Mouse (Mus musculus): ENCODE data around the gene Arhgdib. TPM values are rescaled to one million over a fixed set of nuclear protein-coding genes. Genes with fewer than 3 reads are reported as not detected.

Arhgdib gene
- polyA plus RNA-seq, 1 experiment from 2014 or later = 6.9 TPM

- Histone ChIP-seq H3K27ac (ENCODE audit: low read depth, low read length) (no peak overlapping the region), H3K36me3 (ENCODE audit: control insufficient read depth, insufficient read depth, low read length) (no peaks in the 10 kb centered on the region), H3K9me3 (ENCODE audit: control insufficient read depth, low read length) (no peaks in the 10 kb centered on the region), H3K4me1 (ENCODE audit: control insufficient read depth, insufficient read depth, low read length) (no peaks in the 10 kb centered on the region), H3K27me3 (ENCODE audit: control insufficient read depth, insufficient read depth, low read length) (no peaks in the 10 kb centered on the region), H3K9ac (replicated peaks; ENCODE audit: low read depth, low read length) (no peak overlapping the region), H3K4me2 (ENCODE audit: low read depth, low read length) (no peak overlapping the region), H3K4me3 (ENCODE audit: low read depth, low read length) (no peak overlapping the region)
- WGBS = 86% methylated on average over 9 of the region's 9 CpGs
- ATAC-seq (ENCODE audit: low read depth) = no peak
Observed at GRCm38 (mm10) chr6:136942280-136942679, 581 bp upstream of the Arhgdib start.

- H3K9me3 ChIP-seq (ENCODE audit: control insufficient read depth, low read length) = no peaks in the 10 kb centered on the region
- H3K9ac ChIP-seq (replicated peaks; ENCODE audit: low read depth, low read length) = no peak overlapping the region
- 79% methylated on average over 11 of the region's 11 CpGs for WGBS
- no peak overlapping the region for H3K27ac ChIP-seq (ENCODE audit: low read depth, low read length)
- no peaks in the 10 kb centered on the region for H3K4me1 ChIP-seq (ENCODE audit: control insufficient read depth, insufficient read depth, low read length)
- no peak for ATAC-seq (ENCODE audit: low read depth)
- H3K27me3 ChIP-seq (ENCODE audit: control insufficient read depth, insufficient read depth, low read length) = no peaks in the 10 kb centered on the region
- no peak overlapping the region for H3K4me3 ChIP-seq (ENCODE audit: low read depth, low read length)
- H3K4me2 ChIP-seq (ENCODE audit: low read depth, low read length) = no peak overlapping the region
- H3K36me3 ChIP-seq (ENCODE audit: control insufficient read depth, insufficient read depth, low read length) = no peaks in the 10 kb centered on the region
Observed at GRCm38 (mm10) chr6:136940188-136940960, 1.3 kb downstream of the Arhgdib start.

GRCm38 (mm10) chr6:136939326-136940187, 2.1 kb downstream of the Arhgdib start:
- Histone ChIP-seq H3K4me3 (ENCODE audit: low read depth, low read length) (no peak overlapping the region), H3K4me1 (ENCODE audit: control insufficient read depth, insufficient read depth, low read length) (no peaks in the 10 kb centered on the region), H3K4me2 (ENCODE audit: low read depth, low read length) (no peak overlapping the region), H3K27ac (ENCODE audit: low read depth, low read length) (no peak overlapping the region), H3K27me3 (ENCODE audit: control insufficient read depth, insufficient read depth, low read length) (no peaks in the 10 kb centered on the region), H3K9ac (replicated peaks; ENCODE audit: low read depth, low read length) (no peak overlapping the region), H3K36me3 (ENCODE audit: control insufficient read depth, insufficient read depth, low read length) (no peaks in the 10 kb centered on the region), H3K9me3 (ENCODE audit: control insufficient read depth, low read length) (no peaks in the 10 kb centered on the region)
- 79% methylated on average over 14 of the region's 14 CpGs for WGBS
- ATAC-seq (ENCODE audit: low read depth) = no peak

GRCm38 (mm10) chr6:136938331-136939126, 3.2 kb downstream of the Arhgdib start:
- H3K9ac ChIP-seq (replicated peaks; ENCODE audit: low read depth, low read length) = no peak overlapping the region
- H3K4me1 ChIP-seq (ENCODE audit: control insufficient read depth, insufficient read depth, low read length) = no peaks in the 10 kb centered on the region
- no peak overlapping the region for H3K4me3 ChIP-seq (ENCODE audit: low read depth, low read length)
- no peak for ATAC-seq (ENCODE audit: low read depth)
- H3K27me3 ChIP-seq (ENCODE audit: control insufficient read depth, insufficient read depth, low read length) = no peaks in the 10 kb centered on the region
- 75% methylated on average over 18 of the region's 18 CpGs for WGBS
- no peak overlapping the region for H3K4me2 ChIP-seq (ENCODE audit: low read depth, low read length)
- no peaks in the 10 kb centered on the region for H3K36me3 ChIP-seq (ENCODE audit: control insufficient read depth, insufficient read depth, low read length)
- no peaks in the 10 kb centered on the region for H3K9me3 ChIP-seq (ENCODE audit: control insufficient read depth, low read length)
- no peak overlapping the region for H3K27ac ChIP-seq (ENCODE audit: low read depth, low read length)

- ATAC-seq (ENCODE audit: low read depth) = no peak
- Histone ChIP-seq H3K4me2 (ENCODE audit: low read depth, low read length) (no peak overlapping the region), H3K4me3 (ENCODE audit: low read depth, low read length) (no peak overlapping the region), H3K36me3 (ENCODE audit: control insufficient read depth, insufficient read depth, low read length) (no peaks in the 10 kb centered on the region), H3K27me3 (ENCODE audit: control insufficient read depth, insufficient read depth, low read length) (no peaks in the 10 kb centered on the region), H3K4me1 (ENCODE audit: control insufficient read depth, insufficient read depth, low read length) (no peaks in the 10 kb centered on the region), H3K9me3 (ENCODE audit: control insufficient read depth, low read length) (no peaks in the 10 kb centered on the region), H3K27ac (ENCODE audit: low read depth, low read length) (no peak overlapping the region), H3K9ac (replicated peaks; ENCODE audit: low read depth, low read length) (no peak overlapping the region)
- WGBS = 94% methylated on average over 3 of the region's 3 CpGs
Observed at GRCm38 (mm10) chr6:136937117-136937516, 4.6 kb downstream of the Arhgdib start.

- H3K36me3 ChIP-seq (ENCODE audit: control insufficient read depth, insufficient read depth, low read length) = no peaks in the 10 kb centered on the region
- 81% methylated on average over 9 of the region's 9 CpGs for WGBS
Observed at GRCm38 (mm10) chr6:136936361-136936760, 5.3 kb downstream of the Arhgdib start.

GRCm38 (mm10) chr6:136935233-136935632, 6.5 kb downstream of the Arhgdib start:
- no peaks in the 10 kb centered on the region for H3K36me3 ChIP-seq (ENCODE audit: control insufficient read depth, insufficient read depth, low read length)
- no peaks in the 10 kb centered on the region for H3K27me3 ChIP-seq (ENCODE audit: control insufficient read depth, insufficient read depth, low read length)
- no peak overlapping the region for H3K9ac ChIP-seq (replicated peaks; ENCODE audit: low read depth, low read length)
- H3K4me2 ChIP-seq (ENCODE audit: low read depth, low read length) = no peak overlapping the region
- WGBS = 58% methylated on average over 3 of the region's 3 CpGs
- ATAC-seq (ENCODE audit: low read depth) = no peak
- no peaks in the 10 kb centered on the region for H3K4me1 ChIP-seq (ENCODE audit: control insufficient read depth, insufficient read depth, low read length)
- no peak overlapping the region for H3K4me3 ChIP-seq (ENCODE audit: low read depth, low read length)
- no peaks in the 10 kb centered on the region for H3K9me3 ChIP-seq (ENCODE audit: control insufficient read depth, low read length)
- no peak overlapping the region for H3K27ac ChIP-seq (ENCODE audit: low read depth, low read length)

More at GRCm38 (mm10) chr6:136936361-136936760, 5.3 kb downstream of the Arhgdib start:
- Histone ChIP-seq H3K4me3 (ENCODE audit: low read depth, low read length) (no peak overlapping the region), H3K9me3 (ENCODE audit: control insufficient read depth, low read length) (no peaks in the 10 kb centered on the region), H3K9ac (replicated peaks; ENCODE audit: low read depth, low read length) (no peak overlapping the region), H3K4me1 (ENCODE audit: control insufficient read depth, insufficient read depth, low read length) (no peaks in the 10 kb centered on the region), H3K27ac (ENCODE audit: low read depth, low read length) (no peak overlapping the region), H3K4me2 (ENCODE audit: low read depth, low read length) (no peak overlapping the region), H3K27me3 (ENCODE audit: control insufficient read depth, insufficient read depth, low read length) (no peaks in the 10 kb centered on the region)
- ATAC-seq (ENCODE audit: low read depth) = no peak

- WGBS = 58% methylated on average over 7 of the region's 7 CpGs
- no peak for ATAC-seq (ENCODE audit: low read depth)
Observed at GRCm38 (mm10) chr6:136934068-136934467, 7.6 kb downstream of the Arhgdib start.

More at GRCm38 (mm10) chr6:136934068-136934467, 7.6 kb downstream of the Arhgdib start:
- Histone ChIP-seq H3K9me3 (ENCODE audit: control insufficient read depth, low read length) (no peaks in the 10 kb centered on the region), H3K36me3 (ENCODE audit: control insufficient read depth, insufficient read depth, low read length) (no peaks in the 10 kb centered on the region), H3K27me3 (ENCODE audit: control insufficient read depth, insufficient read depth, low read length) (no peaks in the 10 kb centered on the region), H3K4me3 (ENCODE audit: low read depth, low read length) (no peak overlapping the region), H3K4me2 (ENCODE audit: low read depth, low read length) (no peak overlapping the region), H3K9ac (replicated peaks; ENCODE audit: low read depth, low read length) (no peak overlapping the region), H3K27ac (ENCODE audit: low read depth, low read length) (no peak overlapping the region), H3K4me1 (ENCODE audit: control insufficient read depth, insufficient read depth, low read length) (no peaks in the 10 kb centered on the region)
